Mouse (Mus musculus): ENCODE data around the gene Il1r1.

DNA sequence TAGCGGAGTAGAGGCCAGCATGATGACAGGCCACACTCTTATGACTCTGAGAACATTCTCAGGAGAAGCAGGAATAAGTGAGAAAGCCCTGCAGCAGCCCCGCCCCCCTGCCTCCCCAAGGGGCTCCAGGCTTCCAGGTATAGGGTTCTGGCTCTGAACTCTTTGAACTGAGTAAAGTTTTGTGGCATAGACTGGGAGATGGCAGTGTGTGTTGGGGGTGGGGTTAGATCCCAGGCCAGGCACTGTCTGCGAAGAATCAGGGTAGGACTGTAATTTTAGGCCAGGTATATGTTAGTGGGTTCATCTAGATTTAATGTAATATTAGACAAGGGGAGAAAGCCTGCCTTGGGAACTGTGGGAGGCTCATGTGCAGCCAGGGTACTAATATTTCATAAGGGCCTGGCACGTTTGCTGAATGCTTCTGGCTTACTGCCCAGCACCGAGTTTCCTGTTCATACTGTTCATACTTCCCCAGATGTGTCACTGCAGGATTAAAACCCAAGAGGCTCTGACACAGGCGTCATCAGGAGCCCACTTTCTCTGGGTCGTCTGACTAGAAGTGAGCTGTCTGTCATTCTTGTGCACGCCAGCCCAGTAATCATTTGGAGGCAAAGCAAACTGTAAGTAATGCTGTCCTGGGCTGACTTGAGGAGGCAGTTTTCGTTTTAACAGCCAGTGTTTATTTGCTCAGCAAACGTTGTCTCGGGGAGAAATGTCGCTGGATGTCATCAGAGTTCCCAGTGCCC, at the start of gene Il1r1:
- TF ChIP-seq CTCF (IDR thresholded peaks at IDR 0.05; ENCODE audit: control insufficient read depth, insufficient read depth, low read length) (no peak), POLR2A (IDR thresholded peaks at IDR 0.05; ENCODE audit: borderline replicate concordance, control insufficient read depth, low read depth, low read length) (no peak)
